In genomic region chr2:35314300-35314699, GRCm38 (mm10) we compare ENCODE assay signal across 29 mouse cellular contexts. TPM values are rescaled to one million over a fixed set of nuclear protein-coding genes. Genes with fewer than 3 reads are reported as not detected.
A peak's percentile ranks its signal among the peaks of the same experiment; 100 is the strongest.
DNase-seq lines count a peak whose midpoint lies in the region; ATAC-seq and TF ChIP-seq lines count a peak whose summit lies in the region.
"Had no signal": no experiment of that assay in that cellular context is flagged by ENCODE, and none has a peak within 500 bp of the region (broad histone marks: within the 10 kb centered on the region; RNA-seq: fewer than 3 reads in every experiment).

No protein-coding gene starts in this region.

- peaks cover 79% of the 10 kb centered on the region for H3K36me3 ChIP-seq in liver, embryonic 13.5 days
- peaks cover 62% of the 10 kb centered on the region for H3K36me3 ChIP-seq in liver, postnatal 0 days (replicated peaks; ENCODE audit: insufficient read depth, low read length)
- H3K36me3 ChIP-seq in limb, embryonic 10.5 days, result no peaks in the 10 kb centered on the region
- H3K36me3 ChIP-seq: embryonic facial prominence, embryonic 10.5 days; embryonic facial prominence, embryonic 12.5 days; forebrain, embryonic 15.5 days had no signal

- DNase-seq in liver, embryonic 13.5 days, result no peak
- DNase-seq in liver, postnatal 0 days, result no peak
- DNase-seq in 416B (ENCODE audit: low read depth), result peak; percentile 38
- no peak for DNase-seq in limb, embryonic 10.5 days (ENCODE audit: low spot score)
- DNase-seq in adrenal gland, adult 18-20 months (ENCODE audit: low spot score in 2 of 2), result no peak
- no peak for DNase-seq in layer of hippocampus, postnatal 10 days (ENCODE audit: low spot score in 2 of 2)
- no peak for DNase-seq in urinary bladder, adult 2 months (ENCODE audit: low spot score)
- DNase-seq: adrenal gland, adult 2 months; adrenal gland, postnatal 10 days; adrenal gland, postnatal 25 days; cerebellum, adult 11 months; cerebellum, adult 18-20 months; cerebellum, adult 8-10 months; cerebellum, adult 9-11 months; cerebellum, postnatal 14 days; cerebellum, postnatal 36 days had no signal

- no peaks in the 10 kb centered on the region for H3K9me3 ChIP-seq in liver, embryonic 13.5 days (replicated peaks)
- H3K9me3 ChIP-seq in liver, postnatal 0 days (ENCODE audit: low read length), result no peaks in the 10 kb centered on the region
- no peaks in the 10 kb centered on the region for H3K9me3 ChIP-seq in limb, embryonic 10.5 days (replicated peaks)
- H3K9me3 ChIP-seq: embryonic facial prominence, embryonic 10.5 days; embryonic facial prominence, embryonic 12.5 days; forebrain, embryonic 15.5 days had no signal

- TF ChIP-seq EP300 in liver, postnatal 0 days (IDR thresholded peaks at IDR 0.05; ENCODE audit: low read depth), result no peak

- no peak overlapping the region for H3K4me2 ChIP-seq in liver, embryonic 13.5 days
- no peak overlapping the region for H3K4me2 ChIP-seq in liver, postnatal 0 days (ENCODE audit: low read depth, low read length)
- H3K4me2 ChIP-seq: embryonic facial prominence, embryonic 12.5 days; forebrain, embryonic 13.5 days; forebrain, embryonic 15.5 days had no signal

- H3K4me3 ChIP-seq in liver, embryonic 13.5 days (replicated peaks), result no peak overlapping the region
- H3K4me3 ChIP-seq in liver, postnatal 0 days (ENCODE audit: low read depth, low read length), result no peak overlapping the region
- no peak overlapping the region for H3K4me3 ChIP-seq in limb, embryonic 10.5 days
- H3K4me3 ChIP-seq: embryonic facial prominence, embryonic 10.5 days; embryonic facial prominence, embryonic 12.5 days; forebrain, embryonic 13.5 days; forebrain, embryonic 15.5 days had no signal

- H3K9ac ChIP-seq in liver, embryonic 13.5 days, result no peak overlapping the region
- no peak overlapping the region for H3K9ac ChIP-seq in liver, postnatal 0 days (replicated peaks)
- H3K9ac ChIP-seq: embryonic facial prominence, embryonic 12.5 days; forebrain, embryonic 13.5 days; forebrain, embryonic 15.5 days had no signal

- H3K27me3 ChIP-seq in liver, embryonic 13.5 days, result no peaks in the 10 kb centered on the region
- no peaks in the 10 kb centered on the region for H3K27me3 ChIP-seq in liver, postnatal 0 days (ENCODE audit: insufficient read depth, low read length)
- no peaks in the 10 kb centered on the region for H3K27me3 ChIP-seq in limb, embryonic 10.5 days (ENCODE audit: low read depth, poor library complexity, severe bottlenecking)
- H3K27me3 ChIP-seq: embryonic facial prominence, embryonic 12.5 days; forebrain, embryonic 13.5 days; forebrain, embryonic 15.5 days had no signal

- 0 out of 2 replicates have a peak overlapping the region, but pooled peaks have one; percentile 9 for H3K27ac ChIP-seq in liver, embryonic 13.5 days
- H3K27ac ChIP-seq in liver, postnatal 0 days (ENCODE audit: low read depth), result no peak overlapping the region
- 0 out of 2 replicates have a peak overlapping the region, but pooled peaks have one; percentile 4 for H3K27ac ChIP-seq in limb, embryonic 10.5 days
- H3K27ac ChIP-seq: embryonic facial prominence, embryonic 10.5 days; embryonic facial prominence, embryonic 12.5 days; forebrain, embryonic 13.5 days; forebrain, embryonic 15.5 days had no signal

- no peak for TF ChIP-seq CTCF in liver, postnatal 0 days (IDR thresholded peaks at IDR 0.05; ENCODE audit: low read depth)

- 74% methylated on average over 3 of the region's 3 CpGs for WGBS in liver, embryonic 13.5 days (ENCODE audit: insufficient replicate concordance)
- 59% methylated on average over 3 of the region's 3 CpGs for WGBS in liver, postnatal 0 days (ENCODE audit: insufficient replicate concordance)
- 60% methylated on average over 3 of the region's 3 CpGs for WGBS in limb, embryonic 10.5 days

- H3K4me1 ChIP-seq in liver, embryonic 13.5 days (replicated peaks), result peaks cover 47% of the 10 kb centered on the region
- peaks cover 16% of the 10 kb centered on the region for H3K4me1 ChIP-seq in liver, postnatal 0 days (ENCODE audit: insufficient read depth)
- H3K4me1 ChIP-seq in limb, embryonic 10.5 days, result peaks cover 15% of the 10 kb centered on the region
- H3K4me1 ChIP-seq: embryonic facial prominence, embryonic 12.5 days; forebrain, embryonic 13.5 days; forebrain, embryonic 15.5 days had no signal

- no peak for ATAC-seq in liver, embryonic 13.5 days (ENCODE audit: low read depth)
- no peak for ATAC-seq in liver, postnatal 0 days
- peak; percentile 37; the same call in 1 of the 2 replicates for ATAC-seq in common myeloid progenitor, adult 5-6 weeks (replicated peaks; ENCODE audit: low read depth, poor library complexity, severe bottlenecking)
- ATAC-seq: forebrain, embryonic 13.5 days; forebrain, embryonic 15.5 days had no signal

RNA-seq across cellular contexts. Expression of gene Stom, which starts 22.5 kb away (rescaled TPM):
- 128 and 160 TPM in 2 replicates for polyA plus RNA-seq in liver, embryonic 13.5 days (2015; fragmentation: Nextera tagmentation; extraction: Ambion mirVana)
- 77.1 and 86.3 TPM in 2 replicates for polyA plus RNA-seq in liver, postnatal 0 days (2015; fragmentation: Nextera tagmentation; extraction: Ambion mirVana)
- 76.2 and 80.6 TPM in 2 replicates for total RNA-seq in common myeloid progenitor, adult 5-6 weeks (2017)
- polyA plus RNA-seq in limb, embryonic 10.5 days (2016; fragmentation: Nextera tagmentation; extraction: Ambion mirVana), result 10.2 and 10.3 TPM in 2 replicates
- total RNA-seq in adrenal gland, adult 18-20 months (2021), result 10 to 100 TPM; 46.9 to 80.6 TPM
- total RNA-seq in layer of hippocampus, postnatal 10 days (2021), result 1 to 10 TPM; 9.1 to 9.8 TPM
- polyA plus RNA-seq in urinary bladder, adult 2 months (2012; rRNA removed), result 67.9 and 82.5 TPM in 2 replicates

RNA-seq across cellular contexts. Expression of gene 4930568D16Rik, which starts 53.2 kb away (rescaled TPM):
- not detected in 2 replicates for polyA plus RNA-seq in liver, embryonic 13.5 days (2015; fragmentation: Nextera tagmentation; extraction: Ambion mirVana)
- not detected in 2 replicates for polyA plus RNA-seq in liver, postnatal 0 days (2015; fragmentation: Nextera tagmentation; extraction: Ambion mirVana)
- not detected in 2 replicates for total RNA-seq in common myeloid progenitor, adult 5-6 weeks (2017)
- not detected in 2 replicates for polyA plus RNA-seq in limb, embryonic 10.5 days (2016; fragmentation: Nextera tagmentation; extraction: Ambion mirVana)
- not detected for total RNA-seq in adrenal gland, adult 18-20 months (2021)
- total RNA-seq in layer of hippocampus, postnatal 10 days (2021), result not detected
- not detected in 2 replicates for polyA plus RNA-seq in urinary bladder, adult 2 months (2012; rRNA removed)
- total RNA-seq: adrenal gland, adult 2 months; adrenal gland, postnatal 10 days; adrenal gland, postnatal 25 days; adrenal gland, postnatal 4 days; ES-E14; MEL had no signal
- polyA plus RNA-seq: adrenal gland, adult 2 months; brain, embryonic 14.5 days; C2C12; cortical plate, adult 2 months; embryonic facial prominence, embryonic 10.5 days; embryonic facial prominence, embryonic 12.5 days; embryonic facial prominence, embryonic 14.5 days; forebrain, embryonic 11.5 days; forebrain, embryonic 13.5 days; forebrain, embryonic 15.5 days had no signal

RNA-seq across cellular contexts. Expression of gene Gsn, which starts 58.1 kb away (rescaled TPM):
- polyA plus RNA-seq in liver, embryonic 13.5 days (2015; fragmentation: Nextera tagmentation; extraction: Ambion mirVana), result 77.4 and 92.5 TPM in 2 replicates
- polyA plus RNA-seq in liver, postnatal 0 days (2015; fragmentation: Nextera tagmentation; extraction: Ambion mirVana), result 56.1 and 59.7 TPM in 2 replicates
- 8.9 and 9.7 TPM in 2 replicates for total RNA-seq in common myeloid progenitor, adult 5-6 weeks (2017)
- polyA plus RNA-seq in limb, embryonic 10.5 days (2016; fragmentation: Nextera tagmentation; extraction: Ambion mirVana), result 9.5 and 19.7 TPM in 2 replicates
- total RNA-seq in adrenal gland, adult 18-20 months (2021), result 100 to 1,000 TPM; 364 to 767 TPM
- 10 to 100 TPM; 23.9 to 24.2 TPM for total RNA-seq in layer of hippocampus, postnatal 10 days (2021)
- polyA plus RNA-seq in urinary bladder, adult 2 months (2012; rRNA removed), result 4,184 and 4,255 TPM in 2 replicates

Comparison
In these comparisons a context has a peak if more than half of its experiments do, and no peak if none do; other contexts are left out.
1. RNA of gene Gsn, which starts 58.1 kb away (polyA plus RNA-seq): 4,184 to 4,255 TPM in urinary bladder, adult 2 months; 77.4 to 92.5 TPM in liver, embryonic 13.5 days, 56.1 to 59.7 TPM in liver, postnatal 0 days and 9.5 to 19.7 TPM in limb, embryonic 10.5 days; every median in the first group is over 10 times any median in the second.